Mouse (Mus musculus) stomach, postnatal 0 days (tissue): Measurements from ENCODE around the gene Dand5. TPM values are rescaled to one million over a fixed set of nuclear protein-coding genes. Genes with fewer than 3 reads are reported as not detected.

Experiments used
- ATAC-seq: fragments of 200-750 bp; cut with Nextera tagmentation; 2 replicates; pipeline ENCODE4 v1.8.0; 2017; ENCODE audit not compliant: low FRiP score, low TSS enrichment
- DNase-seq: peaks from one replicate; pipeline ENCODE4 v3.0.0-alpha.2; 2016; ENCODE audit warnings: low spot score
- H3K27ac ChIP-seq: fragments of 300-500 bp; sonication (generic); replicated peaks from 2 replicates; pipeline ENCODE4 v1.5.1; 2014; ENCODE audit warnings: mild to moderate bottlenecking, control low read depth
- H3K27me3 ChIP-seq: fragments of 300-500 bp; sonication (generic); 2 replicates; pipeline ENCODE4 v1.6.1; 2014; ENCODE audit warnings: low read length; ENCODE audit not compliant: control insufficient read depth, insufficient read depth
- H3K36me3 ChIP-seq: fragments of 300-500 bp; sonication (generic); 2 replicates; pipeline ENCODE4 v1.6.1; 2014; ENCODE audit warnings: low read length, mixed read lengths; ENCODE audit not compliant: control insufficient read depth, insufficient read depth
- H3K4me1 ChIP-seq: fragments of 300-500 bp; sonication (generic); replicated peaks from 2 replicates; pipeline ENCODE4 v1.6.1; 2014; ENCODE audit warnings: antibody characterized with exemption; ENCODE audit not compliant: control insufficient read depth, insufficient read depth
- H3K4me2 ChIP-seq: fragments of 300-500 bp; sonication (generic); replicated peaks from 2 replicates; pipeline ENCODE4 v1.6.1; 2014; ENCODE audit warnings: low read depth, mild to moderate bottlenecking, control low read depth, moderate library complexity
- H3K4me3 ChIP-seq: fragments of 300-500 bp; sonication (generic); 2 replicates; pipeline ENCODE4 v1.5.1; 2014; ENCODE audit warnings: low read depth, low read length, control low read depth
- H3K9ac ChIP-seq: fragments of 300-500 bp; sonication (generic); 2 replicates; pipeline ENCODE4 v1.6.1; 2014; ENCODE audit warnings: mild to moderate bottlenecking, low read length, control low read depth, mixed read lengths
- H3K9me3 ChIP-seq: fragments of 300-500 bp; sonication (generic); 2 replicates; pipeline ENCODE4 v1.6.1; 2016; ENCODE audit warnings: low read length; ENCODE audit not compliant: control insufficient read depth
- CTCF ChIP-seq: IDR thresholded peaks from 2 replicates; pipeline ENCODE4 v1.5.1; 2016; ENCODE audit warnings: antibody characterized with exemption, low read depth, mild to moderate bottlenecking, moderate library complexity
- EP300 ChIP-seq: optimal IDR thresholded peaks from 2 replicates; pipeline ENCODE3; 2016; ENCODE audit warnings: antibody characterized with exemption
- WGBS: fragments of 180-500 bp; shearing (Covaris S2); extraction: QIAGEN DNeasy Blood & Tissue Kit; methylation state at CpG from one replicate; pipeline ENCODE4 v1.1.7; 2014; 5-methylcytosine and 5-hydroxymethylcytosine counted together
- polyA plus RNA-seq: library from polyadenylated mRNA; unstranded; fragments of >200 nt; fragmentation: Nextera tagmentation; extraction: Ambion mirVana; gene quantifications from 2 replicates; pipeline ENCODE4 v1.2.1, GENCODE M21; 2015

The Dand5 gene
- polyA plus RNA-seq, 1 experiment from 2014 or later: 3.3 TPM

- DNase-seq (peak; percentile 94), ATAC-seq (peak; percentile 96)
- under 1% methylated on average over 43 of the region's 55 CpGs for WGBS
- H3K4me1 ChIP-seq: peaks cover 7% of the 10 kb centered on the region; the same call in 1 of the 2 replicates
- H3K27me3 ChIP-seq: no peaks in the 10 kb centered on the region
- peak within 1 kb of the TSS; percentile 91 for H3K4me2 ChIP-seq
- H3K9me3 ChIP-seq: no peaks in the 10 kb centered on the region
- peak within 1 kb of the TSS; percentile 91 for H3K27ac ChIP-seq
- peak within 1 kb of the TSS; percentile 88 for H3K4me3 ChIP-seq
- TF ChIP-seq CTCF (no peak), EP300 (no peak)
- H3K9ac ChIP-seq: peak within 1 kb of the TSS; percentile 91
- peaks cover 47% of the 10 kb centered on the region for H3K36me3 ChIP-seq
These were observed 17.8 kb upstream of the Dand5 start, which contains the start of gene Rad23a for GRCm38 (mm10) chr8:84840248-84840999. Gene Rad23a (minus strand): TSS chr8:84840665.

- TF ChIP-seq CTCF (no peak), EP300 (no peak)
- DNase-seq: no peak
- Histone ChIP-seq H3K9ac (peak overlapping the region; percentile 91), H3K4me1 (peaks cover 7% of the 10 kb centered on the region; the same call in 1 of the 2 replicates), H3K4me3 (peak overlapping the region; percentile 88), H3K27ac (peak overlapping the region; percentile 91), H3K9me3 (no peaks in the 10 kb centered on the region), H3K36me3 (peaks cover 47% of the 10 kb centered on the region), H3K27me3 (no peaks in the 10 kb centered on the region), H3K4me2 (peak overlapping the region; percentile 91)
- ATAC-seq: no peak
- under 1% methylated on average over 7 of the region's 7 CpGs for WGBS
These were observed 17.2 kb upstream of the Dand5 start for GRCm38 (mm10) chr8:84839875-84840247.

GRCm38 (mm10) chr8:84839411-84839810 is 16.8 kb upstream of the Dand5 start:
- Histone ChIP-seq H3K4me2 (peak overlapping the region; percentile 91), H3K27me3 (no peaks in the 10 kb centered on the region), H3K36me3 (peaks cover 43% of the 10 kb centered on the region), H3K4me1 (peaks cover 2% of the 10 kb centered on the region; the same call in 1 of the 2 replicates), H3K4me3 (peak overlapping the region; percentile 88), H3K27ac (no peak overlapping the region), H3K9me3 (no peaks in the 10 kb centered on the region), H3K9ac (peak overlapping the region; percentile 91; the same call in 1 of the 2 replicates)
- WGBS: 72% methylated on average over 2 of the region's 2 CpGs
- ATAC-seq: no peak
- TF ChIP-seq EP300: no peak
- TF ChIP-seq CTCF: no peak
- DNase-seq: no peak

GRCm38 (mm10) chr8:84838513-84838912 is 15.9 kb upstream of the Dand5 start:
- H3K36me3 ChIP-seq: peaks cover 37% of the 10 kb centered on the region
- no peak for DNase-seq
- H3K4me3 ChIP-seq: no peak overlapping the region
- no peak overlapping the region for H3K4me2 ChIP-seq
- H3K4me1 ChIP-seq: no peaks in the 10 kb centered on the region
- TF ChIP-seq CTCF (no peak), EP300 (no peak)
- no peaks in the 10 kb centered on the region for H3K9me3 ChIP-seq
- no peak for ATAC-seq
- H3K9ac ChIP-seq: no peak overlapping the region
- WGBS: 83% methylated on average over 5 of the region's 5 CpGs
- no peaks in the 10 kb centered on the region for H3K27me3 ChIP-seq
- H3K27ac ChIP-seq: no peak overlapping the region

GRCm38 (mm10) chr8:84837912-84838470 is 15.4 kb upstream of the Dand5 start:
- no peak overlapping the region for H3K9ac ChIP-seq
- TF ChIP-seq CTCF (no peak), EP300 (no peak)
- ATAC-seq (no peak), DNase-seq (peak; percentile 13)
- H3K27me3 ChIP-seq: no peaks in the 10 kb centered on the region
- no peak overlapping the region for H3K27ac ChIP-seq
- peaks cover 32% of the 10 kb centered on the region for H3K36me3 ChIP-seq
- no peak overlapping the region for H3K4me2 ChIP-seq
- no peaks in the 10 kb centered on the region for H3K9me3 ChIP-seq
- 82% methylated on average over 15 of the region's 15 CpGs for WGBS
- no peak overlapping the region for H3K4me3 ChIP-seq
- H3K4me1 ChIP-seq: no peaks in the 10 kb centered on the region
